Mouse (Mus musculus) heart, embryonic 15.5 days (tissue): Measurements from ENCODE around the gene Grm5. TPM values are rescaled to one million over a fixed set of nuclear protein-coding genes. Genes with fewer than 3 reads are reported as not detected.

ENCODE experiments used
- ATAC-seq: fragments of 200-750 bp; cut with Nextera tagmentation; replicated peaks from 2 replicates; pipeline ENCODE4 v1.8.0; 2017; ENCODE audit warnings: low read depth, moderate TSS enrichment; ENCODE audit not compliant: insufficient number of reproducible peaks, insufficient read depth, low FRiP score
- H3K27ac ChIP-seq: fragments of 300-500 bp; sonication (generic); 2 replicates; pipeline ENCODE4 v1.5.1; 2015; ENCODE audit warnings: mild to moderate bottlenecking, inconsistent platforms
- H3K27me3 ChIP-seq: fragments of 300-500 bp; sonication (generic); 2 replicates; pipeline ENCODE4 v1.6.1; 2015; ENCODE audit warnings: inconsistent platforms
- H3K36me3 ChIP-seq: fragments of 300-500 bp; sonication (generic); 2 replicates; pipeline ENCODE4 v1.6.1; 2015; ENCODE audit warnings: mild to moderate bottlenecking, inconsistent platforms
- H3K4me1 ChIP-seq: fragments of 300-500 bp; sonication (generic); replicated peaks from 2 replicates; pipeline ENCODE4 v1.6.1; 2015; ENCODE audit warnings: inconsistent platforms
- H3K4me2 ChIP-seq: fragments of 300-500 bp; sonication (generic); 2 replicates; pipeline ENCODE4 v1.6.1; 2015; ENCODE audit warnings: inconsistent platforms, mild to moderate bottlenecking, moderate library complexity
- H3K4me3 ChIP-seq: fragments of 300-500 bp; sonication (generic); 2 replicates; pipeline ENCODE4 v1.5.1; 2015; ENCODE audit warnings: mild to moderate bottlenecking, inconsistent platforms
- H3K9ac ChIP-seq: fragments of 300-500 bp; sonication (generic); 2 replicates; pipeline ENCODE4 v1.6.1; 2015; ENCODE audit warnings: mild to moderate bottlenecking, inconsistent platforms
- H3K9me3 ChIP-seq: fragments of 300-500 bp; sonication (generic); replicated peaks from 2 replicates; pipeline ENCODE4 v1.6.1; 2016; ENCODE audit warnings: inconsistent platforms
- whole genome bisulfite sequencing: fragments of 180-500 bp; shearing (Covaris S2); methylation state at CpG from one replicate; pipeline ENCODE4 v1.1.7; 2015; ENCODE audit warnings: mixed read lengths; 5-methylcytosine and 5-hydroxymethylcytosine counted together
- polyA plus RNA-seq: library from polyadenylated mRNA; unstranded; fragments of >200 nt; fragmentation: Nextera tagmentation; extraction: Ambion mirVana; gene quantifications from 2 replicates; pipeline ENCODE4 v1.2.1, GENCODE M21; 2015

The Grm5 gene
- polyA plus RNA-seq, 1 experiment from 2014 or later, result not detected

GRCm38 (mm10) chr7:88091115-88091514 is 507.1 kb downstream of the Grm5 start:
- Histone ChIP-seq H3K9ac (no peak overlapping the region), H3K36me3 (no peaks in the 10 kb centered on the region), H3K4me2 (no peak overlapping the region), H3K4me3 (no peak overlapping the region), H3K9me3 (no peaks in the 10 kb centered on the region), H3K27me3 (no peaks in the 10 kb centered on the region), H3K27ac (no peak overlapping the region), H3K4me1 (no peaks in the 10 kb centered on the region)
- no peak for ATAC-seq

DNA sequence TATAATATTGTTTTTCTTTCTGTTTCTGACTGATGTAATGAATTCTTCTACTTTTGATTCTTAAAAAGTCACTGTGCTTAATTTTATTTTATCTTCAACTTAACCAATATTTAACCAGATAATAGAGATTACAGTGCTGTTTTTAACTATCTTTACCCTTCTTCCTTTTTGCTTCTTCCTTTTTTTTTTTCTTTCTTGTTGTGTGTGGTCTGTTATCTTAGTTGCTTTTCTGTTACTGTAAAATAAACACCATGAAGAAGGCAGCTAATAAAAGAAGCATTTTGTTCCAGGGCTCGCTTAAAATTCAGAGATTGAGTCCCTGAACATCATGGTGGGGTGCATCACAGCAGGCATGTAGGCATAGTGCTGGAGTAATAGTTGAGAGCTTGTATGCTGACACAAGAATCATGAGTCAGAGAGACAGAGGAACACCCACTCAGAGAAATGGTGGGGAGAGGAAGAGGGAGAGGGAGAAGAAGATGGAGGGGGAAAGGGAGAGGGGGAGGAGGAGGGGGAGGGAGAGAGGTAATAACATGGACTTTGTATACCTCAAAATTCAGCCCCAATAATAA is 512.7 kb downstream of the Grm5 start:
- 19% methylated on average over 1 of the region's 1 CpGs for WGBS

GRCm38 (mm10) chr7:88097715-88098114 is 513.7 kb downstream of the Grm5 start:
- H3K27me3 ChIP-seq, result no peaks in the 10 kb centered on the region
- 2% methylated on average over 1 of the region's 1 CpGs for WGBS
- no peaks in the 10 kb centered on the region for H3K36me3 ChIP-seq
- no peaks in the 10 kb centered on the region for H3K9me3 ChIP-seq
- no peaks in the 10 kb centered on the region for H3K4me1 ChIP-seq
- H3K9ac ChIP-seq, result no peak overlapping the region
- H3K4me3 ChIP-seq, result no peak overlapping the region
- H3K27ac ChIP-seq, result no peak overlapping the region
- ATAC-seq, result no peak
- H3K4me2 ChIP-seq, result no peak overlapping the region

More for the DNA sequence above, 512.7 kb downstream of the Grm5 start:
- Histone ChIP-seq H3K9me3 (no peaks in the 10 kb centered on the region), H3K36me3 (no peaks in the 10 kb centered on the region), H3K27ac (no peak overlapping the region), H3K4me2 (no peak overlapping the region), H3K9ac (no peak overlapping the region), H3K4me3 (no peak overlapping the region), H3K4me1 (no peaks in the 10 kb centered on the region), H3K27me3 (no peaks in the 10 kb centered on the region)
- no peak for ATAC-seq

- Histone ChIP-seq H3K36me3 (no peaks in the 10 kb centered on the region), H3K9ac (no peak overlapping the region), H3K4me2 (no peak overlapping the region), H3K9me3 (no peaks in the 10 kb centered on the region), H3K27ac (no peak overlapping the region), H3K4me1 (no peaks in the 10 kb centered on the region), H3K4me3 (no peak overlapping the region), H3K27me3 (no peaks in the 10 kb centered on the region)
- 75% methylated on average over 6 of the region's 6 CpGs for WGBS
- ATAC-seq, result no peak
Observed at GRCm38 (mm10) chr7:88116724-88117409, 532.9 kb downstream of the Grm5 start.

DNA sequence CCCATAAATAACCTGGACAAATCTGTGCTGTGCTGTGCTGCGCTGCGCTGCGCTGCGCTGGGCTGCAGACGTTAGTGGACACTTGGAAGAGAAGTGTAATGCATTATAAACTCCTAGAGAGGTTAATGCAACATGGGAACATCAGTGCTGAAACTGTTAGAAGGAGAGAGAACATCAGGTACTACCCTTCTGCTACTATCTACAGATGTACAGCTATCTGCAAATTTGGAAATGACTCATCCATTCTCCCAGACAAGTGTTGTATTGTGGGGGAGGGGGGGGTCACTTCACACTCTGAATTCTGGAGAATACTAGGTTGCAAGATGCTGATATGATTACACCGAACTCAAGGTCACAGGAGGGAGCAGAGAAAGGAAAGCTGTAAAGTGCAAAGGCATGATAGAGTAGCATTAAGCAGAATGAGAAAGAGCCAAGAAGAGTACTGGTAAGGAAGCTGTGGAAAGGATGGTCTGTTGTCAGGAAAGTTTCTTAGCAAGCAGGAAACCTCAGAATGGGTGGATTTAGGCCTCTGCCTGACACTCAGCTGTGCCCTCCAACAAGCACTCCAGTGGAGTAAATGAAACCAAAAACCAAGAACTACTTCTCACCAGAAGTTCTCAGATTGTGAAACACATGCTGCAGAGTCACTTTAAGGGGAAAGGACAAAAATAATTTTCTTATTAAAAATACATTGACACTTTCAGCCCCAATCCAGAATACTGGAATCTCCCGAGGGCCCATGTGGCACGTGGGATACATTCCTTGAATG is 544.3 kb downstream of the Grm5 start:
- Histone ChIP-seq H3K9ac (no peak overlapping the region), H3K4me3 (no peak overlapping the region), H3K9me3 (no peaks in the 10 kb centered on the region), H3K27me3 (peaks cover 20% of the 10 kb centered on the region), H3K27ac (no peak overlapping the region), H3K4me2 (no peak overlapping the region), H3K36me3 (no peaks in the 10 kb centered on the region), H3K4me1 (peaks cover 7% of the 10 kb centered on the region)
- no peak for ATAC-seq
- 80% methylated on average over 8 of the region's 8 CpGs for WGBS

DNA sequence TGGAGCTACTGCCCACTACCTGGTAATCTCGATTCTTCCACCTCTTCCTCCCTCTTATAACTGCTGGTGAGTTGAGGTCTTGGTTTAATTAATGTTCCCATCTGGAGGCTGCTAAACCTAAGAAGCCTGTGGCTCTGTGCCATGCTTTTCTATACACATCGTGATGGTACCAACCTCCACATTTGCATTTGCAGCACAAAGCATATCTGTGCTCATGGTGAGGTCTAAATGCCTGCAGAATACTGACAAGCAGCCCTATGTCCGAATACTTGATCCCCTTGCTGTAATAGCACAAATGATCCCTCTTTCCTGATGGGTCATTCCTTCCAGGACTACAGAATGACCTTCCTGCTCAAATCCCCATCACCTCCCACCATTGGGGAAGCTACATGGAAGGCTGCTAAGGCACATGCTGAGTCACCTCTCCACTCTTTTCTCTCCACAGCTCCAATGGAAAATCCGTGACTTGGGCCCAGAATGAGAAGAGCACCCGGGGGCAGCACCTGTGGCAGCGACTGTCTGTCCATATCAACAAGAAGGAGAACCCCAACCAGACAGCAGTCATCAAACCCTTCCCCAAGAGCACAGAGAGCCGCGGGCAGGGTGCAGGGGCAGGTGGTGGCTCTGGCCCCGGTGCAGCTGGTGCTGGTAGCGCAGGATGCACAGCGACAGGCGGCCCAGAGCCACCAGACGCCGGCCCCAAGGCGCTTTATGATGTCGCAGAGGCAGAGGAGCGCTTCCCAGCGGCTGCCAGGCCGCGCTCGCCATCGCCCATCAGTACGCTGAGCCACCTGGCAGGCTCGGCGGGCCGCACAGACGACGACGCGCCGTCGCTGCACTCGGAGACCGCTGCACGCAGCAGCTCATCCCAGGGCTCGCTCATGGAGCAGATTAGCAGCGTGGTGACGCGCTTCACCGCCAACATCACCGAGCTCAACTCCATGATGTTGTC is 545.8 kb downstream of the Grm5 start:
- no peaks in the 10 kb centered on the region for H3K9me3 ChIP-seq
- ATAC-seq, result peak; percentile 53; the same call in 1 of the 2 replicates
- peaks cover 7% of the 10 kb centered on the region for H3K4me1 ChIP-seq
- peaks cover 20% of the 10 kb centered on the region for H3K27me3 ChIP-seq
- peak overlapping the region; percentile 20; the same call in 1 of the 2 replicates for H3K9ac ChIP-seq
- 11% methylated on average over 41 of the region's 41 CpGs for WGBS
- H3K27ac ChIP-seq, result no peak overlapping the region
- no peaks in the 10 kb centered on the region for H3K36me3 ChIP-seq
- peak overlapping the region; percentile 74 for H3K4me2 ChIP-seq
- peak overlapping the region; percentile 40 for H3K4me3 ChIP-seq

DNA sequence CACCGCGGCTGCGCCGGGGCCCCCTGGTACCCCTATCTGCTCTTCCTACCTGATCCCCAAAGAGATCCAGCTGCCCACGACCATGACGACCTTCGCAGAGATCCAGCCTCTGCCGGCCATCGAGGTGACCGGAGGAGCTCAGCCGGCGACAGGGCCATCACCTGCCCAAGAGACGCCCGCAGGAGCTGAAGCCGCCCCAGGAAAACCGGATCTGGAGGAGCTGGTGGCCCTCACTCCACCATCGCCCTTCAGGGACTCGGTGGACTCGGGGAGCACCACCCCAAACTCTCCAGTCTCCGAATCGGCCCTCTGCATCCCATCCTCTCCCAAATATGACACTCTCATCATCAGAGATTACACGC is 546.5 kb downstream of the Grm5 start:
- Histone ChIP-seq H3K9me3 (no peaks in the 10 kb centered on the region), H3K9ac (peak overlapping the region; percentile 20; the same call in 1 of the 2 replicates), H3K4me2 (peak overlapping the region; percentile 74), H3K36me3 (no peaks in the 10 kb centered on the region), H3K27ac (no peak overlapping the region), H3K4me1 (peaks cover 7% of the 10 kb centered on the region), H3K27me3 (peaks cover 20% of the 10 kb centered on the region), H3K4me3 (peak overlapping the region; percentile 40)
- WGBS, result 23% methylated on average over 22 of the region's 22 CpGs
- no peak for ATAC-seq

DNA sequence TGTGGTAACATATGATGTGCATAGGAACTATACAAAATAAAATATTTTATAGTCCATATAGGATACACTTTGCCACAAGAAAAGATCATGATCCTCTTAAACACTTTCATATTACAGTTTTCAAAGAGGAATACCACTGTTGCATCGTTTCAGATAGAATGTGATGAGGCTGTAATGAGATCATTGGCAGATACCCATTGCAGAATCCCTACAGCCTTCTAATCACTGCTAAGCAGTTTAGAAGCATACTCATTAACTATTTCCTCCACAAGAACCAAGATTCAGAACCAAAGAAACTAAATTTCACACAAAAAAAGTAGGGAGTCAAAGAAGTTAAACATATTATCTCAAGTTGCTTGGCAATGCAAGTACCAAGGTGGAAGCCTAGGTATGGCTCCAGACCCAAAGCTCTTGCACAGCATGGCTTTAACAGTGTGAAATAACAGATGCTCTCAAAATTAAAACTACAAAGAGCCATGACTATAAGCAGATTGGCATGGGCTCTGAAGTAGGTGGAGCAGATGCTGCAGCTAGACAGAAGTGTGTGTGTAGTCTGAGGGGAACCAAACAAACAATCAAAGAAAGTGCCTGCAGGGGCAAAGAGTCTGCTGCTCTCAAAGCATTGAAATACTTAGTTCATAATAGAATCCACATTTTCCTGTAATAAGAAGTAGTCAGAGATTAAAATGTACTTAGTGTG is 575.7 kb downstream of the Grm5 start:
- no peak for ATAC-seq
- Histone ChIP-seq H3K4me1 (no peaks in the 10 kb centered on the region), H3K27ac (no peak overlapping the region), H3K4me3 (no peak overlapping the region), H3K27me3 (no peaks in the 10 kb centered on the region), H3K9ac (no peak overlapping the region), H3K9me3 (no peaks in the 10 kb centered on the region), H3K36me3 (no peaks in the 10 kb centered on the region), H3K4me2 (no peak overlapping the region)
- 57% methylated on average over 1 of the region's 1 CpGs for WGBS

DNA sequence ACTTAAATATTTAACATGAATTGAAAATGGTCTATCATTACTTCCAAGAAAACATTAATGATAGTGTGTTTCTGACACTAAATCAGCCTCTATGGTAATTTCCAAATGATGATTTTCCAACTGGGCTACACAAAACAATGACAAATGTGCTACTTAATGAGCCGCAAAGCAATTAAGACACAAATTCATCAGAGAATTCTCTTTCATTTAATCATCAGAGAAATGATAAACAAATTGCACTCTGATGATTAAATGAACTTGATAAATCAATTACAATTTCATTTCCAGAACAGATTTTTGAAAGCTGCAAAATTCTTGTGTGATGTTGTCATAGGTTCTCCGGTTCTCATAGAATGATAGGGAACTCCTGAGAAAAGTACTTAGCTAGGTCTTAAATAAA is 577.6 kb downstream of the Grm5 start:
- no peak overlapping the region for H3K4me2 ChIP-seq
- ATAC-seq, result no peak
- H3K9ac ChIP-seq, result no peak overlapping the region
- H3K4me1 ChIP-seq, result no peaks in the 10 kb centered on the region
- H3K4me3 ChIP-seq, result no peak overlapping the region
- H3K27ac ChIP-seq, result no peak overlapping the region
- H3K9me3 ChIP-seq, result no peaks in the 10 kb centered on the region
- H3K36me3 ChIP-seq, result no peaks in the 10 kb centered on the region
- 79% methylated on average over 2 of the region's 2 CpGs for WGBS
- no peaks in the 10 kb centered on the region for H3K27me3 ChIP-seq
